Mouse (Mus musculus) hindbrain, embryonic 15.5 days (tissue): ENCODE data around the gene Lyst. TPM values are rescaled to one million over a fixed set of nuclear protein-coding genes. Genes with fewer than 3 reads are reported as not detected.

ENCODE experiments used
- ATAC-seq: fragments of 200-750 bp; cut with Nextera tagmentation; 2 replicates; pipeline ENCODE4 v1.8.0; 2017; ENCODE audit warnings: low read depth, moderate number of reproducible peaks, moderate TSS enrichment; ENCODE audit not compliant: low FRiP score
- H3K27ac ChIP-seq: fragments of 300-500 bp; sonication (generic); replicated peaks from 2 replicates; pipeline ENCODE4 v1.5.1; 2015; ENCODE audit warnings: mild to moderate bottlenecking, inconsistent platforms
- H3K27me3 ChIP-seq: fragments of 300-500 bp; sonication (generic); 2 replicates; pipeline ENCODE4 v1.6.1; 2015; ENCODE audit warnings: control low read depth, inconsistent platforms
- H3K36me3 ChIP-seq: fragments of 300-500 bp; sonication (generic); 2 replicates; pipeline ENCODE4 v1.6.1; 2015; ENCODE audit warnings: control low read depth, inconsistent platforms
- H3K4me1 ChIP-seq: fragments of 300-500 bp; sonication (generic); replicated peaks from 2 replicates; pipeline ENCODE4 v1.6.1; 2015; ENCODE audit warnings: control low read depth, inconsistent platforms
- H3K4me2 ChIP-seq: fragments of 300-500 bp; sonication (generic); 2 replicates; pipeline ENCODE4 v1.6.1; 2015; ENCODE audit warnings: moderate library complexity, mild to moderate bottlenecking, inconsistent platforms
- H3K4me3 ChIP-seq: fragments of 300-500 bp; sonication (generic); 2 replicates; pipeline ENCODE4 v1.5.1; 2015; ENCODE audit warnings: mild to moderate bottlenecking, inconsistent platforms
- H3K9ac ChIP-seq: fragments of 300-500 bp; sonication (generic); 2 replicates; pipeline ENCODE4 v1.6.1; 2015; ENCODE audit warnings: inconsistent platforms
- H3K9me3 ChIP-seq: fragments of 300-500 bp; sonication (generic); 2 replicates; pipeline ENCODE4 v1.6.1; 2016; ENCODE audit warnings: control low read depth, inconsistent platforms
- WGBS: fragments of 180-500 bp; shearing (Covaris S2); methylation state at CpG from one replicate; pipeline ENCODE4 v1.1.7; 2015; 5-methylcytosine and 5-hydroxymethylcytosine counted together
- polyA plus RNA-seq: library from polyadenylated mRNA; unstranded; fragments of >200 nt; fragmentation: Nextera tagmentation; extraction: Ambion mirVana; gene quantifications from 2 replicates; pipeline ENCODE4 v1.2.1, GENCODE M21; 2015

Gene Lyst
- polyA plus RNA-seq, 1 experiment from 2014 or later, result 4.7 TPM

DNA sequence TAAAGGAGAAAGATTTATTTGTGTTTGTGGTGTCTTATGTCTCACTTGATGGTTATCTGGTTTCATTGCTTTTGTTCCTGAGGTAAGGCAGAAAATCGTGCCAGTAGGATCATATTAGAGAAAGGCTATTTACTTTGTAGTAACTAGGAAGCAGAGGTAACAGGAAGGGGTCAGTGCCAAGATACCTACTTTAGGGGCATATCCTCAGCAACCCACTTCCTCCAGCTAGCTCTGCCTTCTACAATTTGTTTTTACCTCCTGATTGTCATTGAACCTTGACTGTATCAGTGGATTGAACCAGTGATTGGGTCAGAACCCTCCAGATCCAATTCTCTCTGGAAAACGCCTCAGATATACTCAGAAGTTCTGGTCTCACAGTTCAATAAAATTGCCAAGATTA is 19.5 kb downstream of the Lyst start:
- no peaks in the 10 kb centered on the region for H3K27me3 ChIP-seq
- H3K9me3 ChIP-seq, result no peaks in the 10 kb centered on the region
- no peak overlapping the region for H3K9ac ChIP-seq
- no peaks in the 10 kb centered on the region for H3K4me1 ChIP-seq
- WGBS, result 88% methylated on average over 2 of the region's 2 CpGs
- no peak overlapping the region for H3K27ac ChIP-seq
- H3K36me3 ChIP-seq, result no peaks in the 10 kb centered on the region
- no peak overlapping the region for H3K4me2 ChIP-seq
- H3K4me3 ChIP-seq, result no peak overlapping the region
- ATAC-seq, result no peak

DNA sequence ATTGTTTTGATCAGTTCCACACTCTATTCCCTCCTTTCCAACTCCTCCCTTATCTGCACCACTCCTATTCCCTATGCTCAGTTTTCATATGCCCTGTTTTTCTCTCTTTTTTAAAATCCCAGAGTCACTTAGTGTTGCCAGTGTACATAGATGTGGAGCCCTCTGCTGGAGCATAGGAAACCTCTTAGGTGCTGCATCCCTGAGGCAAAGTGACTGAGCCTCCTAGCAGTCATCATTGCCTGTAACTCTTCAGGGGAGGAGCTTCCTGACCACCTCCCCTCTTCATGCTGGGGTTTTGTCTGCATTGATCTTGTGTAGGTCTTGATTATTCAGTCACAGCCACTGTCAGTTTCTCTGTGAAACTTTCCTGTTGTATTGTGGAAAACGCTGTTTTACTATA is 22.7 kb downstream of the Lyst start:
- peaks cover 10% of the 10 kb centered on the region; the same call in 1 of the 2 replicates for H3K36me3 ChIP-seq
- WGBS, result 68% methylated on average over 1 of the region's 1 CpGs
- H3K27ac ChIP-seq, result no peak overlapping the region
- H3K4me3 ChIP-seq, result no peak overlapping the region
- no peak overlapping the region for H3K4me2 ChIP-seq
- no peak overlapping the region for H3K9ac ChIP-seq
- H3K27me3 ChIP-seq, result no peaks in the 10 kb centered on the region
- no peaks in the 10 kb centered on the region for H3K9me3 ChIP-seq
- H3K4me1 ChIP-seq, result no peaks in the 10 kb centered on the region
- ATAC-seq, result peak; percentile 34; the same call in 1 of the 2 replicates

DNA sequence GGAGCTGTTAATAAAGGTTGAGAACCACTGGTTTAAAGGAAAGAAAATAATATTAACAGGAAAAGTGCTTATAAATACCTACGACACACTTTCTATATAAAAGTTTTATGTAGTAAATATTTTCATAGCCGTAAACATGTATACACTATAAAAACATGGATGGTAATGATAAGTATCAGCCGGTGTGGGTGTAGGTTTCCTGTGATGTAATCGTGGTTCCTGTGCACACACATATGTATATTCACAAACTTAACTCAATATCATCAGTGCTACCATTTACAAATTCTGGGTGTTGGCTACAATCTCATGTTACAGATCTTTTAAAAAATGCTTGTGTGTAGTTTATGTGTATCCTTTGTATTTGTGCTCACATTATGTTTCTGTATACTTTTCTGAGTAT is 24.0 kb downstream of the Lyst start:
- no peaks in the 10 kb centered on the region for H3K9me3 ChIP-seq
- H3K27me3 ChIP-seq, result no peaks in the 10 kb centered on the region
- no peak overlapping the region for H3K27ac ChIP-seq
- H3K4me1 ChIP-seq, result no peaks in the 10 kb centered on the region
- H3K9ac ChIP-seq, result no peak overlapping the region
- ATAC-seq, result no peak
- 97% methylated on average over 4 of the region's 4 CpGs for WGBS
- peaks cover 14% of the 10 kb centered on the region; the same call in 1 of the 2 replicates for H3K36me3 ChIP-seq
- H3K4me2 ChIP-seq, result no peak overlapping the region
- H3K4me3 ChIP-seq, result no peak overlapping the region

DNA sequence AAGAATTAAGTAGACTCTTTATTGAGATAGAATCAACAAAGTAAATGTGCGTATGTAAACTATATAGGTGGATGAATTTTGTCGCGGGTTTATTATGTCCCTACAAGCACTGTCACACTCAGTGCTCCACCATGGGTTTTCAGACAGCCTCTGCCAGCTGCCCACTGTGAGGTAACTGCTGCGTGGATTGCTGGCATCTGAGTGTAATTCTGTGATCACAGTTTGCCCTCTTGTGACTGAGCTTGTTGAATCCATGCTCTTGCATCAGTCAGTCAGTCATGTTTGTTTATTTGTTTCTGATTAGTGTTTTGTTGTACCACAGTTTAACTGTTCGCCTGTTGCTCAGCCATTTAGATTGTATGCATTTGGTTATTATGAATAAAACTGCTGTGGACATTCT is 31.3 kb downstream of the Lyst start:
- no peaks in the 10 kb centered on the region for H3K4me1 ChIP-seq

DNA sequence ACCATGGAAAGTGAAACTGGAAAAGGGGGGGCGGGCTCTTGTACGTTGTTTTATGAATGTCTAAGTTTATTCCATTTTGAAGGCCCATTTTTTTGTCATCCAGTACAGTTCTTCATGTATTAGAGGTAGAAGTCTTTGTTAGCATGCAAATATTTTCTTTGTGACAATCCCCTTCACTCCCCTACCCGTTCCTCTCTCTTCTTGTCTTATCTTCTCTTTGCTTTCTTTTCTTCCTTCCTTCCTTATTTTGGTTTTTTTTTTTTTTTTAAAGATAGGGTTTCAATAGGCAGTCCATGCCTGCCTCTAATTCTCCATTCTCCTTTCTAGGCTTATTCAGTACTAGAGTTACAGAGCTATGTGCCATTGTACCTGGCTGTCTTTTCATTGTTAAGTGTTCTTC is 32.4 kb downstream of the Lyst start:
- no peak for ATAC-seq
- Histone ChIP-seq H3K27me3 (no peaks in the 10 kb centered on the region), H3K36me3 (peaks cover 7% of the 10 kb centered on the region; the same call in 1 of the 2 replicates), H3K4me2 (no peak overlapping the region), H3K9ac (no peak overlapping the region), H3K27ac (no peak overlapping the region), H3K4me1 (no peaks in the 10 kb centered on the region), H3K4me3 (no peak overlapping the region), H3K9me3 (no peaks in the 10 kb centered on the region)
- 90% methylated on average over 3 of the region's 3 CpGs for WGBS

More for the DNA sequence above, 31.3 kb downstream of the Lyst start:
- Histone ChIP-seq H3K4me3 (no peak overlapping the region), H3K4me2 (no peak overlapping the region), H3K36me3 (peaks cover 14% of the 10 kb centered on the region; the same call in 1 of the 2 replicates), H3K27ac (no peak overlapping the region), H3K27me3 (no peaks in the 10 kb centered on the region), H3K9me3 (no peaks in the 10 kb centered on the region), H3K9ac (no peak overlapping the region)
- WGBS, result 84% methylated on average over 5 of the region's 5 CpGs
- ATAC-seq, result no peak

DNA sequence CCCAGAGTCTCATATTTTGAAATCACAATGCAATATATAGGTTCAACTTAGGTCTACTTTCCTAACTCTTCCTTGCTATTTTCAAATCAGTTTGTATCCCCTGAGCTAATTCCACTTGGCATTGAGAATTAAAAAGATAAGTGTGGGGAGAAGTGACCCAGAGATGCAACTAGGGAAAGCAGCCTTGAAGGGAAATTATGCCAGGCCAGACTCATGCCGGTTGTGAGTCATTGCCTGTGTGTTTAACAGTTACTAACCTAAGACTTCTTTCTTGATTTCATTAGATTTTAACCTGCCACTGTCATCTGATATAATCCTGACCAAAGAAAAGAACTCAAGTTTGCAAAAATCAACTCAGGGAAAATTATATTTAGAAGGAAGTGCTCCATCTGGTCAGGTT is 43.5 kb downstream of the Lyst start:
- Histone ChIP-seq H3K36me3 (0 out of 2 replicates have a peak, but pooled peaks cover 10% of the 10 kb centered on the region), H3K9me3 (no peaks in the 10 kb centered on the region), H3K27me3 (no peaks in the 10 kb centered on the region), H3K27ac (no peak overlapping the region), H3K4me1 (no peaks in the 10 kb centered on the region), H3K4me2 (no peak overlapping the region), H3K9ac (no peak overlapping the region), H3K4me3 (no peak overlapping the region)
- no peak for ATAC-seq
- 90% methylated on average over 1 of the region's 1 CpGs for WGBS

DNA sequence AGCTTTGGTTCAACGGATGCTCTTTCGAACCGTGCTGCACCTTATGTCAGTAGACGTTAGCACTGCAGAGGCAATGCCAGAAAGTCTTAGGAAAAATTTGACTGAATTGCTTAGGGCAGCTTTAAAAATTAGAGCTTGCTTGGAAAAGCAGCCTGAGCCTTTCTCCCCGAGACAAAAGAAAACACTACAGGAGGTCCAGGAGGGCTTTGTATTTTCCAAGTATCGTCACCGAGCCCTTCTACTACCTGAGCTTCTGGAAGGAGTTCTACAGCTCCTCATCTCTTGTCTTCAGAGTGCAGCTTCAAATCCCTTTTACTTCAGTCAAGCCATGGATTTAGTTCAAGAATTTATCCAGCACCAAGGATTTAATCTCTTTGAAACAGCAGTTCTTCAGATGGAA is 44.5 kb downstream of the Lyst start:
- no peak for ATAC-seq
- Histone ChIP-seq H3K9me3 (no peaks in the 10 kb centered on the region), H3K4me2 (no peak overlapping the region), H3K27me3 (no peaks in the 10 kb centered on the region), H3K36me3 (0 out of 2 replicates have a peak, but pooled peaks cover 10% of the 10 kb centered on the region), H3K9ac (no peak overlapping the region), H3K4me3 (no peak overlapping the region), H3K27ac (no peak overlapping the region), H3K4me1 (no peaks in the 10 kb centered on the region)
- WGBS, result 48% methylated on average over 7 of the region's 7 CpGs

DNA sequence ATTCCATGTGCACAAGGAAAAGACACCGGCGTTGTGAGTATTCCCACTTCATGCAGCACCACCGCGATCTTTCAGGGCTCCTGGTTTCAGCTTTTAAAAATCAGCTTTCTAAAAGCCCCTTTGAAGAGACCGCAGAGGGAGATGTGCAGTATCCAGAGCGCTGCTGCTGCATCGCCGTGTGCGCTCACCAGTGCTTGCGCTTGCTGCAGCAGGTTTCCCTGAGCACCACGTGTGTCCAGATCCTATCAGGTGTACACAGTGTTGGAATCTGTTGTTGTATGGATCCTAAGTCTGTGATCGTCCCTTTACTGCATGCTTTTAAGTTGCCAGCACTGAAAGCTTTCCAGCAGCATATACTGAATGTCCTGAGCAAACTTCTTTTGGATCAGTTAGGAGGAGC is 45.0 kb downstream of the Lyst start:
- no peak for ATAC-seq
- Histone ChIP-seq H3K4me1 (no peaks in the 10 kb centered on the region), H3K4me3 (no peak overlapping the region), H3K4me2 (no peak overlapping the region), H3K27ac (no peak overlapping the region), H3K9me3 (no peaks in the 10 kb centered on the region), H3K9ac (no peak overlapping the region), H3K36me3 (0 out of 2 replicates have a peak, but pooled peaks cover 10% of the 10 kb centered on the region), H3K27me3 (no peaks in the 10 kb centered on the region)
- 67% methylated on average over 12 of the region's 12 CpGs for WGBS

DNA sequence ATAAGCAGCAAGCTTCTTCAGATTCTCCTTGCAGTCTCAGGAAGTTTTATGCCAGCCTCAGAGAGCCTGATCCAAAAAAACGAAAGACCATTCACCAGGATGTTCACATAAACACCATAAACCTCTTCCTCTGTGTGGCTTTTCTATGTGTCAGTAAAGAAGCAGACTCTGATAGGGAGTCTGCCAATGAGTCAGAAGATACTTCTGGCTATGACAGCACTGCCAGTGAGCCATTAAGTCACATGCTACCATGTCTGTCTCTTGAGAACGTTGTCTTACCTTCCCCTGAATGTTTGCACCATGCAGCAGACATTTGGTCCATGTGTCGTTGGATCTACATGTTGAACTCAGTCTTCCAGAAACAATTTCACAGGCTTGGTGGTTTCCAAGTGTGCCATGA is 47.4 kb downstream of the Lyst start:
- H3K36me3 ChIP-seq, result peaks cover 16% of the 10 kb centered on the region; the same call in 1 of the 2 replicates
- H3K27ac ChIP-seq, result no peak overlapping the region
- H3K4me2 ChIP-seq, result no peak overlapping the region
- no peaks in the 10 kb centered on the region for H3K27me3 ChIP-seq
- H3K4me1 ChIP-seq, result no peaks in the 10 kb centered on the region
- no peak for ATAC-seq
- H3K9me3 ChIP-seq, result no peaks in the 10 kb centered on the region
- H3K4me3 ChIP-seq, result no peak overlapping the region
- 87% methylated on average over 3 of the region's 3 CpGs for WGBS
- no peak overlapping the region for H3K9ac ChIP-seq

DNA sequence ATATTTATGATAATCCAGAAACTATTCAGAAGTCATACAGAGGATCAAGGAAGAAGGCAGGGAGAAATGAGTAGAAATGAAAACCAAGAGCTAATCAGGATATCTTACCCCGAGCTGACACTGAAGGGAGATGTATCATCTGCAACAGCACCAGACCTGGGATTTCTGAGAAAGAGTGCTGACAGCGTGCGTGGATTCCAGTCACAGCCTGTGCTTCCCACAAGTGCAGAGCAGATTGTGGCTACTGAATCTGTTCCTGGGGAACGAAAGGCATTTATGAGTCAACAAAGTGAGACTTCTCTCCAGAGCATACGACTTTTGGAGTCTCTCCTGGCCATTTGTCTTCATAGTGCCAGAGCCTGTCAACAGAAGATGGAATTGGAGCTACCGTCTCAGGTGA is 47.8 kb downstream of the Lyst start:
- Histone ChIP-seq H3K4me3 (no peak overlapping the region), H3K4me2 (no peak overlapping the region), H3K27me3 (no peaks in the 10 kb centered on the region), H3K9me3 (no peaks in the 10 kb centered on the region), H3K9ac (no peak overlapping the region), H3K27ac (no peak overlapping the region), H3K36me3 (peaks cover 16% of the 10 kb centered on the region; the same call in 1 of the 2 replicates), H3K4me1 (no peaks in the 10 kb centered on the region)
- ATAC-seq, result no peak; the same call in 1 of the 2 replicates
- 84% methylated on average over 6 of the region's 6 CpGs for WGBS

DNA sequence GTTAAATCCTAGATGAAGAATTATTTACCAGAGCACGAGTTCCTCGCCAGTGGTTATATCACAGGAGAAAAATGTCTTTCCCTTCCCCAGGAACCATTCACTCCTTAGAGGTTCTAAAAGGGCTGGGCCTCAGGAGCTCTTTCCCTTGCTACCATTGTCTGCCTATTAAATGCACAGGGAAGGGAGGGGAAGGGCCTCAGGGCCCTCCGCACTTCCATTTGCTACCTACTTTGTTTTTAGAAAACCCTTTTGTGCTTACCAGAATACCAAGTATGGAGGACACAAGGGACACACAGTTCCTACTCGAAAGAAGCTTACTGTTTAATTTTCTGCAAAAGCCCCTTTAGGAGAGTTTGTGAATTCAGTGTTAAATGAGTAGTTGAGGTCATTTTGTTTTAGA is 48.5 kb downstream of the Lyst start:
- Histone ChIP-seq H3K27ac (no peak overlapping the region), H3K36me3 (peaks cover 16% of the 10 kb centered on the region; the same call in 1 of the 2 replicates), H3K9me3 (no peaks in the 10 kb centered on the region), H3K4me1 (no peaks in the 10 kb centered on the region), H3K9ac (no peak overlapping the region), H3K4me2 (no peak overlapping the region), H3K4me3 (no peak overlapping the region), H3K27me3 (no peaks in the 10 kb centered on the region)
- ATAC-seq, result no peak
- 30% methylated on average over 4 of the region's 4 CpGs for WGBS

DNA sequence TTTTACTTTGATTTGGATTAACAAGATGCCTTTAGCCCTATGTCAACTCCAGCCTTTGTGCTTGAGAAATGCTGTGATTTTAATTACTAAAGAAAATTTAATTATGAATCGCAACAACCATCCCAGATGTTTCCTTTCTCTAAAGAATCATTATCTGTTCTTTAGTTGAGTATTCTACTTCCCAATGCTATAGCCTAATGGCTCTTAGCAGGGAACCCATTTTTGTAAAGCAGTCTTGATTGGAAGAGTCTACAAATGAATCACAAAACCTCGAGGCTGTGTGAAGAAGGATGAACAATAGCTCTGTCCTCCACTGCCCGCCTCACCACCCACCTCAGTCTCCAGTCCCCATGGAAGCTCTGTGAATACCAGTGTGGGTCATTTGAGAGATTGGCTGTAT is 57.1 kb downstream of the Lyst start:
- WGBS, result 46% methylated on average over 3 of the region's 3 CpGs
- no peaks in the 10 kb centered on the region for H3K4me1 ChIP-seq
- no peak for ATAC-seq

DNA sequence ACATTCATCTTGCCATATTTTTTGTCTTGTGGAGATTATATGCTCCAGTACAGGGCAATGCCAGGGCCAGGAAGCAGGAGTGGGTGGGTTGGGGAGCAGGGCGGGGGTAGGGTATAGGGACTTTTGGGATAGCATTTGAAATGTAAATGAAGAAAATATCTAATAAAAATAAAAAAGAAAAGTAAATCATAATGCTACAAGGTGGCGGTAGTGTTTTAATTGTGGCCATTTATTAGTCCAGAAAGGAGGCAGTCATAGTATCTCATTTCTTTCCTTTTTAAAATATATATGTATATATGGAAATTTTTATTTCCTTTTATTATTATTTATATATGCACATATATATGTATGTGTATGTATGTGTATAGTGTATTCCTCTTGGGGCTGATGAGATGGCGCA is 65.3 kb downstream of the Lyst start:
- H3K4me3 ChIP-seq, result no peak overlapping the region
- H3K9me3 ChIP-seq, result no peaks in the 10 kb centered on the region
- H3K27me3 ChIP-seq, result no peaks in the 10 kb centered on the region
- no peak for ATAC-seq
- WGBS, result 98% methylated on average over 3 of the region's 3 CpGs
- no peak overlapping the region for H3K4me2 ChIP-seq
- no peak overlapping the region for H3K27ac ChIP-seq
- peaks cover 4% of the 10 kb centered on the region for H3K36me3 ChIP-seq
- H3K4me1 ChIP-seq, result no peaks in the 10 kb centered on the region
- H3K9ac ChIP-seq, result no peak overlapping the region

More for the DNA sequence above, 57.1 kb downstream of the Lyst start:
- Histone ChIP-seq H3K36me3 (peaks cover 7% of the 10 kb centered on the region), H3K4me3 (no peak overlapping the region), H3K4me2 (no peak overlapping the region), H3K27me3 (no peaks in the 10 kb centered on the region), H3K27ac (no peak overlapping the region), H3K9ac (no peak overlapping the region), H3K9me3 (no peaks in the 10 kb centered on the region)
